Mouse (Mus musculus) forebrain, embryonic 11.5 days (tissue): ENCODE data around the gene Gm17018. TPM values are rescaled to one million over a fixed set of nuclear protein-coding genes. Genes with fewer than 3 reads are reported as not detected.

Source experiments
- ATAC-seq: fragments of 200-750 bp; cut with Nextera tagmentation; replicated peaks from 2 replicates; pipeline ENCODE4 v1.8.0; 2017; ENCODE audit warnings: moderate TSS enrichment; ENCODE audit not compliant: low FRiP score
- DNase-seq: peaks from one replicate; pipeline ENCODE4 v3.0.0-alpha.2; 2017; ENCODE audit warnings: low spot score
- H3K27ac ChIP-seq: fragments of 300-500 bp; sonication (generic); 2 replicates; pipeline ENCODE4 v1.5.1; 2014; ENCODE audit warnings: low read depth, low read length
- H3K27me3 ChIP-seq: fragments of 300-500 bp; sonication (generic); 2 replicates; pipeline ENCODE4 v1.6.1; 2014; ENCODE audit warnings: mild to moderate bottlenecking, low read length, mixed read lengths; ENCODE audit not compliant: control insufficient read depth, insufficient read depth
- H3K36me3 ChIP-seq: fragments of 300-500 bp; sonication (generic); 2 replicates; pipeline ENCODE4 v1.6.1; 2014; ENCODE audit warnings: mild to moderate bottlenecking, low read length, moderate library complexity, mixed read lengths; ENCODE audit not compliant: control insufficient read depth, insufficient read depth
- H3K4me1 ChIP-seq: fragments of 300-500 bp; sonication (generic); replicated peaks from 2 replicates; pipeline ENCODE4 v1.6.1; 2014; ENCODE audit warnings: low read length, mixed read lengths; ENCODE audit not compliant: control insufficient read depth, insufficient read depth
- H3K4me2 ChIP-seq: fragments of 300-500 bp; sonication (generic); 2 replicates; pipeline ENCODE4 v1.6.1; 2014; ENCODE audit warnings: low read depth, mild to moderate bottlenecking, low read length, moderate library complexity, mixed read lengths; ENCODE audit not compliant: severe bottlenecking
- H3K4me3 ChIP-seq: fragments of 300-500 bp; sonication (generic); 2 replicates; pipeline ENCODE4 v1.5.1; 2014; ENCODE audit warnings: low read depth, low read length
- H3K9ac ChIP-seq: fragments of 300-500 bp; sonication (generic); 2 replicates; pipeline ENCODE4 v1.6.1; 2014; ENCODE audit warnings: low read length
- H3K9me3 ChIP-seq: fragments of 300-500 bp; sonication (generic); 2 replicates; pipeline ENCODE4 v1.6.1; 2016; ENCODE audit warnings: low read length, mixed read lengths; ENCODE audit not compliant: control insufficient read depth
- WGBS: fragments of 180-500 bp; shearing (Covaris S2); extraction: QIAGEN DNeasy Blood & Tissue Kit; methylation state at CpG from one replicate; pipeline ENCODE4 v1.1.7; 2014; 5-methylcytosine and 5-hydroxymethylcytosine counted together
- polyA plus RNA-seq: library from polyadenylated mRNA; unstranded; fragments of >200 nt; fragmentation: Nextera tagmentation; extraction: Ambion mirVana; gene quantifications from 2 replicates; pipeline ENCODE4 v1.2.1, GENCODE M21; 2014

Gene Gm17018
- polyA plus RNA-seq, 1 experiment from 2014 or later = 49.7 TPM

- Histone ChIP-seq H3K4me1 (peaks cover 5% of the 10 kb centered on the region; the same call in 1 of the 2 replicates), H3K9me3 (no peaks in the 10 kb centered on the region), H3K27ac (no peak overlapping the region), H3K36me3 (peaks cover 5% of the 10 kb centered on the region; the same call in 1 of the 2 replicates), H3K4me3 (no peak overlapping the region), H3K27me3 (no peaks in the 10 kb centered on the region), H3K4me2 (no peak overlapping the region), H3K9ac (no peak overlapping the region)
- ATAC-seq (no peak), DNase-seq (no peak)
- WGBS = 88% methylated on average over 15 of the region's 15 CpGs
Observed at GRCm38 (mm10) chr19:45530200-45530995, 30.0 kb upstream of the Gm17018 start.

DNA sequence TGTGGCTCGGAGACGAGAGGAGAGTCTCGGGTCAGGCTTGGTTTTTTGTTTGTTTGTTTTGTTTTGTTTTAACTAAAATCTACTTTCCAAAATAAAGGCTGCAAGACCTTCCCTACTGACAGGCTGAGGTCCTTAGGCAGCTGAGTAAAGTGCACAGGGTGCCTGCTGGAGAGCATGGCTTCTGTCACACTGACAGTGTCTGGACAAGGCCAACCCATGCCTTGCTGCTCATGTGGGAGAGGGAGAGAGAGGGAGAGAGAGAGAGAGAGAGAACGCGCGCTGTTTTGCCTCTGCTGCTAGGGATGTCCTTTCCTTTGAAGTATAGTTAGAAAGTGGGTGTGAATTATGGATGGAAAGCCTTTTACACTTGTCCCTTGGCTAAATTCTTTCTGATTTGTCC is 28.9 kb upstream of the Gm17018 start:
- H3K27ac ChIP-seq = no peak overlapping the region
- no peak overlapping the region for H3K4me3 ChIP-seq
- H3K27me3 ChIP-seq = no peaks in the 10 kb centered on the region
- H3K4me2 ChIP-seq = no peak overlapping the region
- no peak overlapping the region for H3K9ac ChIP-seq
- no peak for DNase-seq
- H3K36me3 ChIP-seq = peaks cover 5% of the 10 kb centered on the region; the same call in 1 of the 2 replicates
- peaks cover 5% of the 10 kb centered on the region; the same call in 1 of the 2 replicates for H3K4me1 ChIP-seq
- 72% methylated on average over 6 of the region's 6 CpGs for WGBS
- no peak for ATAC-seq
- H3K9me3 ChIP-seq = no peaks in the 10 kb centered on the region

- ATAC-seq = no peak
- Histone ChIP-seq H3K27ac (no peak overlapping the region), H3K27me3 (no peaks in the 10 kb centered on the region), H3K4me1 (peaks cover 5% of the 10 kb centered on the region; the same call in 1 of the 2 replicates), H3K9ac (no peak overlapping the region), H3K4me3 (no peak overlapping the region), H3K4me2 (no peak overlapping the region), H3K9me3 (no peaks in the 10 kb centered on the region), H3K36me3 (peaks cover under 1% of the 10 kb centered on the region; the same call in 1 of the 2 replicates)
- WGBS = 77% methylated on average over 7 of the region's 7 CpGs
- no peak for DNase-seq
Observed at GRCm38 (mm10) chr19:45533617-45534016, 26.8 kb upstream of the Gm17018 start.

DNA sequence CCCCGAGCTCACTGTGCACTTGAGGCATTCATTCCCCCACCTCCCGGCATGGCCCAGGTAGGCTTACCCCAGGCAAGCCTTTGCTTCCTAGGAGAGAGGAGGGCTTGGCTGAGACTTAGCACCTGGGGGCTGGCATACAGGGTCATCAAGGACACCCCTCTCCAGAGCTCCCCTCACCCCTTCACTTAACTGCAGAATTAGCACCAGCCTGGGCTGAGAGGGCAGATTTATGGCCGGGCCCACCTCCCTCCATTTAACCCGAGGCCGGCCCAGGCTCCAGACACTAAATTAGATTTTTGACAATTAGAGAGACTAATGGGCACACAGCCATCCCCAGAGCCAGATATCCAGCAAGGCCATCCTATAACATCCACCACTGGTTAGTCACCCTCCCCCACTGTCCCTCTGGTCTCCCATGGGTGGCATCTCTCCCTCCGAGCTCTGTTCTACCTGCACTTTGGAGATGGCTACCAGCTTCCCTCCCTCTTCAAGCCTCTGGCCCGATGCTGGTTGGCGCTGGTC is 25.1 kb upstream of the Gm17018 start:
- H3K36me3 ChIP-seq = no peaks in the 10 kb centered on the region
- H3K9me3 ChIP-seq = no peaks in the 10 kb centered on the region
- peaks cover 2% of the 10 kb centered on the region; the same call in 1 of the 2 replicates for H3K27me3 ChIP-seq
- 86% methylated on average over 8 of the region's 8 CpGs for WGBS
- no peak overlapping the region for H3K4me2 ChIP-seq
- H3K9ac ChIP-seq = no peak overlapping the region
- no peak overlapping the region for H3K27ac ChIP-seq
- no peak for ATAC-seq
- peaks cover 5% of the 10 kb centered on the region; the same call in 1 of the 2 replicates for H3K4me1 ChIP-seq
- H3K4me3 ChIP-seq = no peak overlapping the region
- DNase-seq = no peak

- Histone ChIP-seq H3K27me3 (peaks cover 7% of the 10 kb centered on the region), H3K4me1 (peaks cover 5% of the 10 kb centered on the region; the same call in 1 of the 2 replicates), H3K9ac (no peak overlapping the region), H3K4me2 (no peak overlapping the region), H3K36me3 (no peaks in the 10 kb centered on the region), H3K27ac (no peak overlapping the region), H3K9me3 (no peaks in the 10 kb centered on the region), H3K4me3 (no peak overlapping the region)
- DNase-seq = no peak
- 69% methylated on average over 6 of the region's 6 CpGs for WGBS
- no peak; the same call in 1 of the 2 replicates for ATAC-seq
Observed at GRCm38 (mm10) chr19:45535929-45536328, 24.5 kb upstream of the Gm17018 start.

DNA sequence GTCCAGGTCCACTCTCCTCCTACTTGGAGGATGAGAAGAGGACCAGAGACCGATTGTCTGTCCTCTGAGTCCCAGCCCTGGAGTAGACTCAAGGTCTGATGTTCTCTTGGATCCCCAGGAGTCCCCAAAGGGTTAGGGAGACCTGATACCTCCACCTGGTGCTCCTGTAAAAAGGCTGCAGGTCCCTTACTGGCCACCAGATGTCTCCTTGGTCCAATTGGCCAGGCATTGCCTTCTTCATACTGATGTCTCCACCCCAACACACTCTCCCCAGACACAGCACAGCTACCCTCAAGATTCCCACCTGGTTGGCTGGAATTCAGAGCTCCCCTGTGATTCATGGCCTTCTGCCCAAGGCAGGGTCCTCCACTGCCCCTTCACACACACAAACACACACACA is 22.9 kb upstream of the Gm17018 start:
- Histone ChIP-seq H3K9me3 (no peaks in the 10 kb centered on the region), H3K4me2 (no peak overlapping the region), H3K27ac (no peak overlapping the region), H3K27me3 (peaks cover 19% of the 10 kb centered on the region), H3K36me3 (no peaks in the 10 kb centered on the region), H3K4me3 (no peak overlapping the region), H3K9ac (no peak overlapping the region), H3K4me1 (peaks cover 12% of the 10 kb centered on the region; the same call in 1 of the 2 replicates)
- no peak for ATAC-seq
- DNase-seq = no peak
- WGBS = 74% methylated on average over 1 of the region's 1 CpGs

- peak overlapping the region; percentile 37 for H3K4me3 ChIP-seq
- H3K4me1 ChIP-seq = peaks cover 13% of the 10 kb centered on the region; the same call in 1 of the 2 replicates
- H3K9me3 ChIP-seq = no peaks in the 10 kb centered on the region
- no peak overlapping the region for H3K27ac ChIP-seq
- 24% methylated on average over 8 of the region's 8 CpGs for WGBS
- DNase-seq (no peak), ATAC-seq (no peak)
- H3K9ac ChIP-seq = peak overlapping the region; percentile 53
- H3K36me3 ChIP-seq = no peaks in the 10 kb centered on the region
- H3K27me3 ChIP-seq = peaks cover 40% of the 10 kb centered on the region
- H3K4me2 ChIP-seq = peak overlapping the region; percentile 74
Observed at GRCm38 (mm10) chr19:45540657-45541408, 19.6 kb upstream of the Gm17018 start.

DNA sequence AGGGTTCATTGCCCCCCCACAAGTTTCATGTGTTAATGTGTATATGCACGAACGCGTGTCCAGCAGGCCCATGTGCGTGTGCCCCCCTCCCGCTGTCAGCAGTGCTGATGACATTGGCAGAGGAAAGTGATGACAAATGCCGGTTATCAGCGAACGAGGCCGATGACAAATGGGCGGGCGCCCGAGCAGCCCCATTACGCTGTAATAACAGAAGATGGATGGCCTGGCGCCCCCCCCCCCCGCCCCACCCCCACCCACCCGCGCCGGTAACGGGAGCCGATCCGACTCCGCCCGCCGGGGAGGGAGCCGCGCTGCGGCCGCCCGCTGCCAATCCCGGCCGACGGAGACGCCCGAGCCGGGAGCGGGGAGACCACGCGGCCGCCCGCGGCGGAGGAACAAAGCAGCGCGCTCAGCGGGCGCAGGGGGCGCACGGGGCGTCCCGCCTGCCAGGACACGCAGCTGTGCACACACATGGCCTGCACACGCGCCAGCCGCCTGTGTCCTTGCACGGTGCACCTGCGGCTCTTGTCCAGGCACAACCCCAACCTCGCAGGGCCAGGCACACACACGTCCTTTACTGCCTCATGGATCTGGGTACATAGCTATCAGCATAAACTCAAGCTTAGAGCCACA is 18.9 kb upstream of the Gm17018 start:
- Histone ChIP-seq H3K9ac (peak overlapping the region; percentile 53), H3K9me3 (no peaks in the 10 kb centered on the region), H3K27ac (no peak overlapping the region), H3K4me3 (peak overlapping the region; percentile 37), H3K36me3 (no peaks in the 10 kb centered on the region), H3K4me2 (peak overlapping the region; percentile 74), H3K27me3 (peaks cover 45% of the 10 kb centered on the region), H3K4me1 (peaks cover 13% of the 10 kb centered on the region; the same call in 1 of the 2 replicates)
- peak; percentile 78 for DNase-seq
- 1% methylated on average over 47 of the region's 58 CpGs for WGBS
- ATAC-seq = peak; percentile 58; the same call in 1 of the 2 replicates
